12 mouse cellular contexts compared by ENCODE assay signal in genomic region chr11:16259876-16260275, GRCm38 (mm10). TPM values are rescaled to one million over a fixed set of nuclear protein-coding genes. Genes with fewer than 3 reads are reported as not detected.
DNase-seq lines count a peak whose midpoint lies in the region; ATAC-seq and TF ChIP-seq lines count a peak whose summit lies in the region.
"Had no signal": no experiment of that assay in that cellular context is flagged by ENCODE, and none has a peak within 500 bp of the region (broad histone marks: within the 10 kb centered on the region; RNA-seq: fewer than 3 reads in every experiment).

No protein-coding gene starts in this region.

- 19% methylated on average over 9 of the region's 9 CpGs for WGBS in forebrain, embryonic 12.5 days
- 24% methylated on average over 9 of the region's 9 CpGs for WGBS in hindbrain, postnatal 0 days
- WGBS in neural tube, embryonic 15.5 days, result 14% methylated on average over 9 of the region's 9 CpGs

- no peaks in the 10 kb centered on the region for H3K9me3 ChIP-seq in forebrain, embryonic 12.5 days
- H3K9me3 ChIP-seq in hindbrain, postnatal 0 days (ENCODE audit: low read length), result no peaks in the 10 kb centered on the region
- H3K9me3 ChIP-seq in neural tube, embryonic 15.5 days (replicated peaks), result no peaks in the 10 kb centered on the region
- H3K9me3 ChIP-seq: embryonic facial prominence, embryonic 12.5 days had no signal

- peaks cover 5% of the 10 kb centered on the region for H3K4me1 ChIP-seq in forebrain, embryonic 12.5 days
- H3K4me1 ChIP-seq in hindbrain, postnatal 0 days (ENCODE audit: insufficient read depth, low read length), result 0 out of 2 replicates have a peak, but pooled peaks cover 3% of the 10 kb centered on the region
- peaks cover 16% of the 10 kb centered on the region for H3K4me1 ChIP-seq in neural tube, embryonic 15.5 days

- H3K4me3 ChIP-seq in forebrain, embryonic 12.5 days (replicated peaks), result no peak overlapping the region; the same call in 1 of the 2 replicates
- peak overlapping the region; percentile 69 for H3K4me3 ChIP-seq in hindbrain, postnatal 0 days (ENCODE audit: low read length)
- H3K4me3 ChIP-seq in neural tube, embryonic 15.5 days (replicated peaks), result peak overlapping the region; percentile 71

- TF ChIP-seq CTCF in hindbrain, postnatal 0 days (IDR thresholded peaks at IDR 0.05; ENCODE audit: low read depth), result no peak

- H3K36me3 ChIP-seq in forebrain, embryonic 12.5 days (replicated peaks), result no peaks in the 10 kb centered on the region
- no peaks in the 10 kb centered on the region for H3K36me3 ChIP-seq in hindbrain, postnatal 0 days (ENCODE audit: insufficient read depth, low read length)
- no peaks in the 10 kb centered on the region for H3K36me3 ChIP-seq in neural tube, embryonic 15.5 days
- H3K36me3 ChIP-seq: embryonic facial prominence, embryonic 12.5 days had no signal

- H3K9ac ChIP-seq in forebrain, embryonic 12.5 days, result no peak overlapping the region
- peak overlapping the region; percentile 59 for H3K9ac ChIP-seq in hindbrain, postnatal 0 days (replicated peaks; ENCODE audit: low read length)
- peak overlapping the region; percentile 38; the same call in 1 of the 2 replicates for H3K9ac ChIP-seq in neural tube, embryonic 15.5 days (replicated peaks)

- peak overlapping the region; percentile 85 for H3K4me2 ChIP-seq in forebrain, embryonic 12.5 days
- H3K4me2 ChIP-seq in hindbrain, postnatal 0 days (ENCODE audit: low read depth, low read length), result peak overlapping the region; percentile 77
- peak overlapping the region; percentile 89 for H3K4me2 ChIP-seq in neural tube, embryonic 15.5 days

- peak; percentile 8 for DNase-seq in kidney, postnatal 10 days
- no peak for DNase-seq in kidney, adult 8-10 months
- DNase-seq in hindbrain, postnatal 0 days (ENCODE audit: low spot score), result no peak
- DNase-seq in frontal cortex, postnatal 36 days (ENCODE audit: low spot score in 2 of 2), result no peak
- DNase-seq in urinary bladder, postnatal 10 days (ENCODE audit: low spot score), result no peak
- DNase-seq: heart, postnatal 36 days; liver had no signal

- H3K27ac ChIP-seq in forebrain, embryonic 12.5 days, result no peak overlapping the region
- peak overlapping the region; percentile 51; the same call in 1 of the 2 replicates for H3K27ac ChIP-seq in hindbrain, postnatal 0 days
- no peak overlapping the region for H3K27ac ChIP-seq in neural tube, embryonic 15.5 days (replicated peaks)
- H3K27ac ChIP-seq: embryonic facial prominence, embryonic 12.5 days; macrophage had no signal

- ATAC-seq in forebrain, embryonic 12.5 days (ENCODE audit: low FRiP score), result no peak
- ATAC-seq in hindbrain, postnatal 0 days, result no peak
- no peak for ATAC-seq in neural tube, embryonic 15.5 days (ENCODE audit: low FRiP score)

- H3K27me3 ChIP-seq in forebrain, embryonic 12.5 days, result peaks cover 46% of the 10 kb centered on the region
- no peaks in the 10 kb centered on the region for H3K27me3 ChIP-seq in hindbrain, postnatal 0 days (ENCODE audit: insufficient read depth, low read length)
- peaks cover 10% of the 10 kb centered on the region for H3K27me3 ChIP-seq in neural tube, embryonic 15.5 days (replicated peaks)

RNA-seq across cellular contexts. Expression of gene Vstm2a, which starts 2.4 kb away (rescaled TPM):
- polyA plus RNA-seq in forebrain, embryonic 12.5 days (2016; fragmentation: Nextera tagmentation; extraction: Ambion mirVana), result 10.4 and 11.7 TPM in 2 replicates
- 119 and 121 TPM in 2 replicates for total RNA-seq in hindbrain, postnatal 0 days (2014; rRNA removed)
- 103 and 108 TPM in 2 replicates for polyA plus RNA-seq in hindbrain, postnatal 0 days (2015; fragmentation: Nextera tagmentation; extraction: Ambion mirVana)
- 74.5 and 89.8 TPM in 2 replicates for polyA plus RNA-seq in neural tube, embryonic 15.5 days (2015; fragmentation: Nextera tagmentation; extraction: Ambion mirVana)
- total RNA-seq: gastrocnemius, adult 8-10 months had no signal
- polyA plus RNA-seq: macrophage had no signal
